Mouse (Mus musculus): ENCODE measurements around the gene Whrn.

Whrn gene

GRCm38 (mm10) chr4:63493351-63494121 is 2.3 kb downstream of the Whrn start:
- DNase-seq, result no peak

GRCm38 (mm10) chr4:63491521-63491920 is 4.3 kb downstream of the Whrn start:
- no peak for DNase-seq

- DNase-seq, result no peak
Observed at GRCm38 (mm10) chr4:63490146-63490545, 5.6 kb downstream of the Whrn start.

GRCm38 (mm10) chr4:63489676-63490075 is 6.1 kb downstream of the Whrn start:
- no peak for DNase-seq

- DNase-seq, result peak; percentile 27
Observed at GRCm38 (mm10) chr4:63487916-63488315, 7.9 kb downstream of the Whrn start.

GRCm38 (mm10) chr4:63487256-63487655 is 8.5 kb downstream of the Whrn start:
- peak; percentile 19 for DNase-seq

GRCm38 (mm10) chr4:63486523-63486922 is 9.3 kb downstream of the Whrn start:
- DNase-seq, result peak; percentile 60

- DNase-seq, result no peak
Observed at GRCm38 (mm10) chr4:63483741-63484140, 12.1 kb downstream of the Whrn start.

- DNase-seq, result peak; percentile 49
Observed at GRCm38 (mm10) chr4:63480845-63481167, 15.0 kb downstream of the Whrn start.

- DNase-seq, result peak; percentile 65
Observed at GRCm38 (mm10) chr4:63480098-63480844, 15.5 kb downstream of the Whrn start.

- DNase-seq, result no peak
Observed at GRCm38 (mm10) chr4:63478036-63478435, 17.8 kb downstream of the Whrn start.

- no peak for DNase-seq
Observed at GRCm38 (mm10) chr4:63476891-63477290, 18.9 kb downstream of the Whrn start.

GRCm38 (mm10) chr4:63475208-63475607 is 20.6 kb downstream of the Whrn start:
- no peak for DNase-seq

GRCm38 (mm10) chr4:63474439-63474838 is 21.4 kb downstream of the Whrn start:
- DNase-seq, result no peak

GRCm38 (mm10) chr4:63467338-63467737 is 28.5 kb downstream of the Whrn start:
- DNase-seq, result no peak

GRCm38 (mm10) chr4:63466192-63466591 is 29.6 kb downstream of the Whrn start:
- DNase-seq, result no peak

- no peak for DNase-seq
Observed at GRCm38 (mm10) chr4:63460876-63461525, 34.8 kb downstream of the Whrn start.

GRCm38 (mm10) chr4:63459141-63459789 is 36.5 kb downstream of the Whrn start:
- no peak for DNase-seq

GRCm38 (mm10) chr4:63456547-63456946 is 39.2 kb downstream of the Whrn start:
- DNase-seq, result no peak

- DNase-seq, result no peak
Observed at GRCm38 (mm10) chr4:63453939-63454513, 41.8 kb downstream of the Whrn start.

- no peak for DNase-seq
Observed at GRCm38 (mm10) chr4:63452555-63452954, 43.2 kb downstream of the Whrn start.

- no peak for DNase-seq
Observed at GRCm38 (mm10) chr4:63450551-63450950, 45.2 kb downstream of the Whrn start.

All from kidney, adult 11 months (tissue).